Mouse (Mus musculus) ovary, postnatal 36 days (tissue): Measurements from ENCODE around the gene Hypk.
A peak's percentile ranks its signal among the peaks of the same experiment; 100 is the strongest.
"Not testable (repeated sequence)": the region's sequence is repeated elsewhere in the genome, so short reads cannot be mapped to it uniquely, and the experiment has no call there.

Experiments
- DNase-seq: peaks from one replicate; pipeline ENCODE4 v3.0.0; 2022; ENCODE audit warnings: low spot score, mixed read lengths

Gene Hypk

GRCm38 (mm10) chr2:121448136-121448535, 5.0 kb upstream of the Hypk start:
- peak; percentile 26 for DNase-seq

GRCm38 (mm10) chr2:121448739-121449535, 4.2 kb upstream of the Hypk start, which contains the start of gene Serf2:
Gene Serf2, plus strand, starts transcription at chr2:121449195.
- DNase-seq, result peak; percentile 100

- no peak for DNase-seq
These were observed 3.5 kb upstream of the Hypk start for GRCm38 (mm10) chr2:121449545-121450011.

- DNase-seq, result no peak
These were observed 3.0 kb upstream of the Hypk start for GRCm38 (mm10) chr2:121450093-121450492.

GRCm38 (mm10) chr2:121452361-121452760, 729 bp upstream of the Hypk start:
- no peak for DNase-seq

- no peak for DNase-seq
These were observed 827 bp downstream of the Hypk start for GRCm38 (mm10) chr2:121453917-121454316.

- DNase-seq, result no peak
These were observed 2.4 kb downstream of the Hypk start for GRCm38 (mm10) chr2:121455534-121455933.

GRCm38 (mm10) chr2:121456692-121457642, 3.9 kb downstream of the Hypk start, which contains the start of gene Serinc4:
Gene Serinc4, minus strand, starts transcription at chr2:121456781.
- peak; percentile 81 for DNase-seq

- DNase-seq, result no peak
These were observed 7.0 kb downstream of the Hypk start for GRCm38 (mm10) chr2:121460071-121460470.

GRCm38 (mm10) chr2:121468982-121469381, 15.9 kb downstream of the Hypk start:
- DNase-seq, result not testable (repeated sequence)

GRCm38 (mm10) chr2:121472783-121473182, 19.7 kb downstream of the Hypk start:
- not testable (repeated sequence) for DNase-seq

- peak; percentile 68 for DNase-seq
These were observed 20.4 kb downstream of the Hypk start, which contains the start of gene Mfap1b for GRCm38 (mm10) chr2:121473301-121474179. Gene Mfap1b, minus strand, starts transcription at chr2:121474067.

GRCm38 (mm10) chr2:121474180-121474535, 21.1 kb downstream of the Hypk start:
- DNase-seq, result no peak

GRCm38 (mm10) chr2:121475306-121475705, 22.2 kb downstream of the Hypk start:
- not testable (repeated sequence) for DNase-seq

- no peak for DNase-seq
These were observed 24.6 kb downstream of the Hypk start for GRCm38 (mm10) chr2:121477491-121478266.

- DNase-seq, result no peak
These were observed 27.4 kb downstream of the Hypk start for GRCm38 (mm10) chr2:121480498-121480897.

GRCm38 (mm10) chr2:121480916-121481315, 27.8 kb downstream of the Hypk start:
- DNase-seq, result not testable (repeated sequence)

GRCm38 (mm10) chr2:121483576-121483975, 30.5 kb downstream of the Hypk start:
- DNase-seq, result no peak

- DNase-seq, result not testable (repeated sequence)
These were observed 31.3 kb downstream of the Hypk start for GRCm38 (mm10) chr2:121484403-121484802.

GRCm38 (mm10) chr2:121501550-121501949, 48.5 kb downstream of the Hypk start:
- DNase-seq, result not testable (repeated sequence)
